Mouse (Mus musculus) olfactory bulb, adult 2 months (tissue): ENCODE results near the gene Prr18.

Experiments used
- CTCF ChIP-seq: fragments of 200-500 bp; IDR thresholded peaks from 2 replicates; pipeline ENCODE4 v1.5.1; 2012; ENCODE audit warnings: low read depth, mild to moderate bottlenecking, low read length, moderate library complexity; ENCODE audit not compliant: insufficient read depth
- POLR2A ChIP-seq: fragments of 200-500 bp; IDR thresholded peaks from 2 replicates; pipeline ENCODE4 v1.6.1; 2012; ENCODE audit warnings: mild to moderate bottlenecking, low read depth, low read length, moderate library complexity; ENCODE audit not compliant: insufficient read depth

- TF ChIP-seq CTCF (no peak), POLR2A (no peak)
Observed at GRCm38 (mm10) chr17:8390487-8390886, 53.2 kb downstream of the Prr18 start.
